Comparison of ENCODE assay signal across 15 mouse cellular contexts in the genomic region with DNA sequence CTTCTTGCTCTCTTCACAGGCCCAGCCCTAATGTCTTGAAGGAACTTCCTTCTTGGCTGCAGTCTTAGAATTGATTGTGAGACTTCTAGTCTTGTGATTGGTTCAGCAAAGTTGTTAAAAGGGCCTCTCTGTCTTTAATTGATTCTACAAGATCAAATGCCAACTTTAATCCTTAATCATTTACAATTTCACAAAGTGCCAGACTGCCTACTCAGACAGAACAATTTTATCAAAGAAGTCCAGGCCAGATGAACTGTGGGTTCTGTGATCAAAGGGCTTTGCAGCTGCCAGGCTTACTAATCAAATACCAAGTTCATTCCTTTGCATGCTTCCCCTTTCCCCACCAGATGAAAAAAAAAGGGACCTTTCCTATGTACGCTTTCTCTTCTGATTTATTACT. TPM values are rescaled to one million over a fixed set of nuclear protein-coding genes. Genes with fewer than 3 reads are reported as not detected.
A peak's percentile ranks its signal among the peaks of the same experiment; 100 is the strongest.
DNase-seq lines count a peak whose midpoint lies in the region; ATAC-seq and TF ChIP-seq lines count a peak whose summit lies in the region.
"Had no signal": no experiment of that assay in that cellular context is flagged by ENCODE, and none has a peak within 500 bp of the region (broad histone marks: within the 10 kb centered on the region; RNA-seq: fewer than 3 reads in every experiment).

No protein-coding gene starts in this region.

- H3K9me3 ChIP-seq in forebrain, postnatal 0 days (ENCODE audit: low read length) = no peaks in the 10 kb centered on the region
- no peaks in the 10 kb centered on the region for H3K9me3 ChIP-seq in forebrain, embryonic 12.5 days
- H3K9me3 ChIP-seq: limb, embryonic 15.5 days; midbrain, embryonic 15.5 days had no signal

- peak; percentile 8 for DNase-seq in forebrain, postnatal 0 days
- DNase-seq in spleen, postnatal 36 days (ENCODE audit: low spot score in 2 of 2) = peak; percentile 6 to 22
- no peak for DNase-seq in spleen, adult 12 weeks (ENCODE audit: low spot score)
- peak; percentile 51 for DNase-seq in kidney, postnatal 14 days
- DNase-seq in telencephalon, adult 2 months (ENCODE audit: low read depth, low spot score) = peak; percentile 5
- no peak for DNase-seq in frontal cortex, postnatal 10 days (ENCODE audit: low spot score in 2 of 2)
- DNase-seq: adrenal gland, postnatal 25 days; cerebellum, adult 2 months; gastrocnemius, postnatal 25 days; layer of hippocampus, adult 9-11 months had no signal

- H3K27me3 ChIP-seq in forebrain, postnatal 0 days (ENCODE audit: insufficient read depth, low read length) = no peaks in the 10 kb centered on the region
- H3K27me3 ChIP-seq in forebrain, embryonic 12.5 days = no peaks in the 10 kb centered on the region
- H3K27me3 ChIP-seq: limb, embryonic 15.5 days; midbrain, embryonic 15.5 days had no signal

- ATAC-seq in forebrain, postnatal 0 days = no peak
- no peak for ATAC-seq in forebrain, embryonic 12.5 days (ENCODE audit: low FRiP score)
- no peak for ATAC-seq in inflammation-experienced regulatory T-cells, adult 6 months
- ATAC-seq: midbrain, embryonic 15.5 days had no signal

- TF ChIP-seq CTCF in forebrain, postnatal 0 days (IDR thresholded peaks at IDR 0.05; ENCODE audit: low read depth) = no peak

- no peak overlapping the region for H3K4me2 ChIP-seq in forebrain, postnatal 0 days (ENCODE audit: low read depth)
- no peak overlapping the region for H3K4me2 ChIP-seq in forebrain, embryonic 12.5 days
- H3K4me2 ChIP-seq: limb, embryonic 15.5 days; midbrain, embryonic 15.5 days had no signal

- 26% methylated on average over 1 of the region's 1 CpGs for whole genome bisulfite sequencing in forebrain, postnatal 0 days
- WGBS in forebrain, embryonic 12.5 days = 71% methylated on average over 1 of the region's 1 CpGs

- H3K36me3 ChIP-seq in forebrain, postnatal 0 days (ENCODE audit: insufficient read depth) = no peaks in the 10 kb centered on the region
- no peaks in the 10 kb centered on the region for H3K36me3 ChIP-seq in forebrain, embryonic 12.5 days (replicated peaks)
- H3K36me3 ChIP-seq: midbrain, embryonic 15.5 days had no signal

- no peak overlapping the region for H3K4me3 ChIP-seq in forebrain, postnatal 0 days (ENCODE audit: low read depth, low read length)
- no peak overlapping the region for H3K4me3 ChIP-seq in forebrain, embryonic 12.5 days (replicated peaks)
- H3K4me3 ChIP-seq: limb, embryonic 15.5 days; midbrain, embryonic 15.5 days had no signal

- no peak overlapping the region; the same call in 1 of the 2 replicates for H3K27ac ChIP-seq in forebrain, postnatal 0 days (ENCODE audit: low read depth, low read length)
- no peak overlapping the region for H3K27ac ChIP-seq in forebrain, embryonic 12.5 days
- H3K27ac ChIP-seq: midbrain, embryonic 15.5 days had no signal

- H3K9ac ChIP-seq in forebrain, postnatal 0 days = no peak overlapping the region
- H3K9ac ChIP-seq in forebrain, embryonic 12.5 days = no peak overlapping the region
- H3K9ac ChIP-seq: limb, embryonic 15.5 days; midbrain, embryonic 15.5 days had no signal

- no peaks in the 10 kb centered on the region for H3K4me1 ChIP-seq in forebrain, postnatal 0 days (ENCODE audit: insufficient read depth)
- H3K4me1 ChIP-seq in forebrain, embryonic 12.5 days = peaks cover 6% of the 10 kb centered on the region; the same call in 1 of the 2 replicates
- H3K4me1 ChIP-seq: midbrain, embryonic 15.5 days had no signal

RNA-seq across cellular contexts. Expression of a gene that starts 13.4 kb away (rescaled TPM):
- not detected in 2 replicates for total RNA-seq in forebrain, postnatal 0 days (2014; rRNA removed)
- 0.18 TPM in 1 of 2 replicates, not detected in the other for polyA plus RNA-seq in forebrain, postnatal 0 days (2015; fragmentation: Nextera tagmentation; extraction: Ambion mirVana)
- 1.7 and 2.4 TPM in 2 replicates for polyA plus RNA-seq in forebrain, embryonic 12.5 days (2016; fragmentation: Nextera tagmentation; extraction: Ambion mirVana)
- 1 to 10 TPM; 2.1 to 3.2 (median 2.2) TPM for polyA plus RNA-seq in inflammation-experienced regulatory T-cells, adult 6 months (2017; shearing (Covaris generic))
- total RNA-seq: adrenal gland, postnatal 25 days; gastrocnemius, postnatal 25 days; heart, postnatal 10 days had no signal

RNA-seq across cellular contexts. Expression of a gene that starts 21.5 kb away (rescaled TPM):
- 6.5 and 8.5 TPM in 2 replicates for total RNA-seq in forebrain, postnatal 0 days (2014; rRNA removed)
- polyA plus RNA-seq in forebrain, postnatal 0 days (2015; fragmentation: Nextera tagmentation; extraction: Ambion mirVana) = 4.3 and 7.4 TPM in 2 replicates
- polyA plus RNA-seq in forebrain, embryonic 12.5 days (2016; fragmentation: Nextera tagmentation; extraction: Ambion mirVana) = 11.5 and 11.9 TPM in 2 replicates
- polyA plus RNA-seq in inflammation-experienced regulatory T-cells, adult 6 months (2017; shearing (Covaris generic)) = 1 to 10 TPM; 6.8 to 8.8 (median 8.2) TPM

RNA-seq across cellular contexts. Expression of a gene that starts 21.6 kb away (rescaled TPM):
- 140 and 143 TPM in 2 replicates for total RNA-seq in forebrain, postnatal 0 days (2014; rRNA removed)
- polyA plus RNA-seq in forebrain, postnatal 0 days (2015; fragmentation: Nextera tagmentation; extraction: Ambion mirVana) = 206 and 223 TPM in 2 replicates
- polyA plus RNA-seq in forebrain, embryonic 12.5 days (2016; fragmentation: Nextera tagmentation; extraction: Ambion mirVana) = 218 and 219 TPM in 2 replicates
- 100 to 1,000 TPM; 170 to 193 (median 179) TPM for polyA plus RNA-seq in inflammation-experienced regulatory T-cells, adult 6 months (2017; shearing (Covaris generic))

RNA-seq across cellular contexts. Expression of a gene that starts 44.6 kb away (rescaled TPM):
- 193 and 223 TPM in 2 replicates for total RNA-seq in forebrain, postnatal 0 days (2014; rRNA removed)
- 446 and 469 TPM in 2 replicates for polyA plus RNA-seq in forebrain, postnatal 0 days (2015; fragmentation: Nextera tagmentation; extraction: Ambion mirVana)
- 559 and 579 TPM in 2 replicates for polyA plus RNA-seq in forebrain, embryonic 12.5 days (2016; fragmentation: Nextera tagmentation; extraction: Ambion mirVana)
- 100 to 1,000 TPM; 313 to 388 (median 382) TPM for polyA plus RNA-seq in inflammation-experienced regulatory T-cells, adult 6 months (2017; shearing (Covaris generic))

Comparison
In these comparisons a context has a peak if more than half of its experiments do, and no peak if none do; other contexts are left out.
1. DNase-seq: peak in forebrain, postnatal 0 days (single experiment), spleen, postnatal 36 days (2 of 2), kidney, postnatal 14 days (single experiment) and telencephalon, adult 2 months (single experiment); none in spleen, adult 12 weeks (single experiment) and frontal cortex, postnatal 10 days (0 of 2).